Mouse (Mus musculus) stomach, postnatal 0 days (tissue): ENCODE measurements around the gene Wrap53. TPM values are rescaled to one million over a fixed set of nuclear protein-coding genes. Genes with fewer than 3 reads are reported as not detected.
"Not testable (repeated sequence)": the region's sequence is repeated elsewhere in the genome, so short reads cannot be mapped to it uniquely, and the experiment has no call there.

Experiments
- ATAC-seq: fragments of 200-750 bp; cut with Nextera tagmentation; 2 replicates; pipeline ENCODE4 v1.8.0; 2017; ENCODE audit not compliant: low FRiP score, low TSS enrichment
- DNase-seq: peaks from one replicate; pipeline ENCODE4 v3.0.0-alpha.2; 2016; ENCODE audit warnings: low spot score
- H3K27ac ChIP-seq: fragments of 300-500 bp; sonication (generic); replicated peaks from 2 replicates; pipeline ENCODE4 v1.5.1; 2014; ENCODE audit warnings: mild to moderate bottlenecking, control low read depth
- H3K27me3 ChIP-seq: fragments of 300-500 bp; sonication (generic); 2 replicates; pipeline ENCODE4 v1.6.1; 2014; ENCODE audit warnings: low read length; ENCODE audit not compliant: control insufficient read depth, insufficient read depth
- H3K36me3 ChIP-seq: fragments of 300-500 bp; sonication (generic); 2 replicates; pipeline ENCODE4 v1.6.1; 2014; ENCODE audit warnings: low read length, mixed read lengths; ENCODE audit not compliant: control insufficient read depth, insufficient read depth
- H3K4me1 ChIP-seq: fragments of 300-500 bp; sonication (generic); replicated peaks from 2 replicates; pipeline ENCODE4 v1.6.1; 2014; ENCODE audit warnings: antibody characterized with exemption; ENCODE audit not compliant: control insufficient read depth, insufficient read depth
- H3K4me2 ChIP-seq: fragments of 300-500 bp; sonication (generic); replicated peaks from 2 replicates; pipeline ENCODE4 v1.6.1; 2014; ENCODE audit warnings: low read depth, mild to moderate bottlenecking, control low read depth, moderate library complexity
- H3K4me3 ChIP-seq: fragments of 300-500 bp; sonication (generic); 2 replicates; pipeline ENCODE4 v1.5.1; 2014; ENCODE audit warnings: low read depth, low read length, control low read depth
- H3K9ac ChIP-seq: fragments of 300-500 bp; sonication (generic); 2 replicates; pipeline ENCODE4 v1.6.1; 2014; ENCODE audit warnings: mild to moderate bottlenecking, low read length, control low read depth, mixed read lengths
- H3K9me3 ChIP-seq: fragments of 300-500 bp; sonication (generic); 2 replicates; pipeline ENCODE4 v1.6.1; 2016; ENCODE audit warnings: low read length; ENCODE audit not compliant: control insufficient read depth
- CTCF ChIP-seq: IDR thresholded peaks from 2 replicates; pipeline ENCODE4 v1.5.1; 2016; ENCODE audit warnings: antibody characterized with exemption, low read depth, mild to moderate bottlenecking, moderate library complexity
- EP300 ChIP-seq: optimal IDR thresholded peaks from 2 replicates; pipeline ENCODE3; 2016; ENCODE audit warnings: antibody characterized with exemption
- WGBS: fragments of 180-500 bp; shearing (Covaris S2); extraction: QIAGEN DNeasy Blood & Tissue Kit; methylation state at CpG from one replicate; pipeline ENCODE4 v1.1.7; 2014; 5-methylcytosine and 5-hydroxymethylcytosine counted together
- polyA plus RNA-seq: library from polyadenylated mRNA; unstranded; fragments of >200 nt; fragmentation: Nextera tagmentation; extraction: Ambion mirVana; gene quantifications from 2 replicates; pipeline ENCODE4 v1.2.1, GENCODE M21; 2015

Wrap53 gene
- 8.7 and 9.0 TPM in 2 replicates for polyA plus RNA-seq

DNA sequence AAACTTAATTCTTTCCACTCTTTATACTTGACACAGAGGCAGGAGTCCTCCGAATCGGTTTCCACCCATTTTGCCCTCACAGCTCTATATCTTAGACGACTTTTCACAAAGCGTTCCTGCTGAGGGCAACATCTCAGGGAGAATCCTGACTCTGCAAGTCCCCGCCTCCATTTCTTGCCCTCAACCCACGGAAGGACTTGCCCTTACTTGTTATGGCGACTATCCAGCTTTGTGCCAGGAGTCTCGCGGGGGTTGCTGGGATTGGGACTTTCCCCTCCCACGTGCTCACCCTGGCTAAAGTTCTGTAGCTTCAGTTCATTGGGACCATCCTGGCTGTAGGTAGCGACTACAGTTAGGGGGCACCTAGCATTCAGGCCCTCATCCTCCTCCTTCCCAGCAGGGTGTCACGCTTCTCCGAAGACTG is at the start of gene Wrap53, which contains the start of gene Trp53:
Wrap53 (minus strand) TSS at position 165 of the 424 bp plus-strand sequence.
Trp53 (plus strand) TSS at position 269 of the 424 bp plus-strand sequence.
- H3K27ac ChIP-seq: peak within 1 kb of the TSS; percentile 96
- peak; percentile 69 for ATAC-seq
- TF ChIP-seq EP300: no peak
- peak; percentile 29; the same call in 1 of the 2 replicates for TF ChIP-seq CTCF
- 0 out of 2 replicates have a peak, but pooled peaks cover 8% of the 10 kb centered on the region for H3K4me1 ChIP-seq
- no peaks in the 10 kb centered on the region for H3K27me3 ChIP-seq
- WGBS: 0% methylated on average over 13 of the region's 13 CpGs
- no peaks in the 10 kb centered on the region for H3K36me3 ChIP-seq
- no peaks in the 10 kb centered on the region for H3K9me3 ChIP-seq
- DNase-seq: peak; percentile 93
- H3K4me3 ChIP-seq: peak within 1 kb of the TSS; percentile 48
- peak within 1 kb of the TSS; percentile 74 for H3K9ac ChIP-seq
- H3K4me2 ChIP-seq: peak within 1 kb of the TSS; percentile 93

GRCm38 (mm10) chr11:69629802-69630201 is 49.7 kb upstream of the Wrap53 start:
- ATAC-seq (no peak), DNase-seq (no peak)
- no peak overlapping the region for H3K4me2 ChIP-seq
- H3K9ac ChIP-seq: no peak overlapping the region
- H3K27ac ChIP-seq: no peak overlapping the region
- H3K4me1 ChIP-seq: no peaks in the 10 kb centered on the region
- WGBS: 66% methylated on average over 1 of the region's 1 CpGs
- no peaks in the 10 kb centered on the region for H3K9me3 ChIP-seq
- TF ChIP-seq EP300: no peak
- peak; percentile 72 for TF ChIP-seq CTCF
- no peak overlapping the region for H3K4me3 ChIP-seq
- no peaks in the 10 kb centered on the region for H3K36me3 ChIP-seq
- H3K27me3 ChIP-seq: no peaks in the 10 kb centered on the region

DNA sequence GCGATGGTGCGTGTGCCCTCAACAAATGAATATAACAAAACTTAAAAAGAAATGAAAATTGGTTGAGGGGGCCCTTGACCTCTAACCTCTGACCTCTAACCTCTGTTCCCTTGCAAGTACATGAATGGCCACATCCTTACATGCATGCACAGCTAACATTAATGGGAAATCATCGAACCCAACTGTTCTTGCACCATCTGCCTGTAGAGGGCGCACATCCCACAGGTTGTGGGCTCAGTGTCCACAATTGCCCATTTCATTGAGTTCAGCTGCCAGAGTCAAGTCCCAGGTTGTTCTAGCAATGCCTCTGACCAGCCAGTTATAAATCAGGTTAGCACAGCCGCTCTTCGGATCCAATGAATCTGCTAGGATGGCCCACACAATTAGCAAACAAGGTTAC is 48.2 kb upstream of the Wrap53 start:
- no peaks in the 10 kb centered on the region for H3K36me3 ChIP-seq
- TF ChIP-seq EP300: no peak
- TF ChIP-seq CTCF: peak; percentile 98
- 35% methylated on average over 6 of the region's 6 CpGs for WGBS
- H3K27me3 ChIP-seq: no peaks in the 10 kb centered on the region
- no peak overlapping the region for H3K27ac ChIP-seq
- H3K9me3 ChIP-seq: no peaks in the 10 kb centered on the region
- no peak overlapping the region for H3K9ac ChIP-seq
- H3K4me2 ChIP-seq: no peak overlapping the region
- ATAC-seq: no peak
- no peak overlapping the region for H3K4me3 ChIP-seq
- peak; percentile 83 for DNase-seq
- no peaks in the 10 kb centered on the region for H3K4me1 ChIP-seq

GRCm38 (mm10) chr11:69624339-69624738 is 44.3 kb upstream of the Wrap53 start:
- H3K27me3 ChIP-seq, H3K9ac ChIP-seq, H3K4me1 ChIP-seq, DNase-seq, H3K27ac ChIP-seq, H3K4me2 ChIP-seq, ATAC-seq, H3K36me3 ChIP-seq, H3K9me3 ChIP-seq, H3K4me3 ChIP-seq: not testable (repeated sequence)
- WGBS: 90% methylated on average over 2 of the region's 2 CpGs

DNA sequence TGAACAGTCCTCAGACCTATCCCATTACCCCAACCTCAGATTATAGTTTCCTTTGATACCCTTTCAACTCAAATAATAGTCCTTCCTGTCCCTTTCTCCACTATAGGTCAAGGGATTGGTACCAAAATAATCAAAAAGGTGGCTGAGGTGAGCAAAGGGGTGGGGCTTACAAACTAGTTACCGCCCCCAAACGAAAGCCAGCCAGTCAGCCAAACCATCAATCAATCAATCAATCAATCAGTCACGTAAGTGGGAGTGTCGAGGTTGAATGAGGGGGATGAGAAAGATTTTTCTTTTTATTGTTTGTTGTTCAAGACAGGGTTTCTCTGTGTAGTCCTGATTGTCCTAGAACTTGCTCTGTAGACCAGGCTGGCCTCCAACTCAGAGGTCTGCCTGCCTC is 43.0 kb upstream of the Wrap53 start:
- Histone ChIP-seq H3K4me3 (0 out of 2 replicates have a peak overlapping the region, but pooled peaks have one; percentile 52), H3K4me1 (no peaks in the 10 kb centered on the region), H3K9ac (0 out of 2 replicates have a peak overlapping the region, but pooled peaks have one; percentile 68), H3K9me3 (no peaks in the 10 kb centered on the region), H3K36me3 (no peaks in the 10 kb centered on the region), H3K4me2 (peak overlapping the region; percentile 70; the same call in 1 of the 2 replicates), H3K27me3 (no peaks in the 10 kb centered on the region), H3K27ac (no peak overlapping the region)
- no peak for DNase-seq
- no peak for ATAC-seq
- TF ChIP-seq CTCF (no peak), EP300 (no peak)
- 75% methylated on average over 4 of the region's 4 CpGs for WGBS

DNA sequence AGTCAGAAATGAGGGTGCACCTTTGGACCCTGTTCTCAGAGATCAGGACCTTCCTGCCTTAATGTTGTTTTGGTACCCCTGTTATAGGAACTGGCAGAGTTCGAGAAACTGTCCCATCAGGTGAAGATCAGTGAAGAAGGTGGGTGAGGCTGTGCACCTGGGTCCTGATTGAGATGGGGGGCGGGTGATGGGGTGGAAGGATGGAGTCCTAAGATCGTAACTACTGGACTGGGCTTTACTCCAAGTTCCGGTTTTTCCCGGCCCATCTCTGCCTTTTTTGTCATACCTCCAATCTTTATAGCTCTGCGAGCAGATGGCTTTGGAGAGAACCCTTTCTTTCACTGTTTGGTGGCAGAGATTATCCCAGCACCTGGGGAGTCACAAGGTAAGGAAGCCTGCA is 42.4 kb upstream of the Wrap53 start:
- 21% methylated on average over 6 of the region's 6 CpGs for WGBS
- TF ChIP-seq EP300: no peak
- TF ChIP-seq CTCF: no peak

More for the DNA sequence above, 42.4 kb upstream of the Wrap53 start:
- peak overlapping the region; percentile 58 for H3K27ac ChIP-seq
- ATAC-seq: 0 out of 2 replicates have a peak, but pooled peaks have one; percentile 13
- H3K9ac ChIP-seq: peak overlapping the region; percentile 68
- H3K4me3 ChIP-seq: peak overlapping the region; percentile 52
- DNase-seq: no peak
- H3K9me3 ChIP-seq: no peaks in the 10 kb centered on the region
- no peaks in the 10 kb centered on the region for H3K4me1 ChIP-seq
- H3K27me3 ChIP-seq: no peaks in the 10 kb centered on the region
- peak overlapping the region; percentile 70 for H3K4me2 ChIP-seq
- H3K36me3 ChIP-seq: no peaks in the 10 kb centered on the region
